Mouse (Mus musculus) gastrocnemius, adult 8-10 months (tissue): ENCODE results near the gene Gm4177. TPM values are rescaled to one million over a fixed set of nuclear protein-coding genes. Genes with fewer than 3 reads are reported as not detected.
"Not testable (repeated sequence)": the region's sequence is repeated elsewhere in the genome, so short reads cannot be mapped to it uniquely, and the experiment has no call there.

Source experiments
- DNase-seq, 2 experiments: peaks; one replicate each; pipeline ENCODE4 v3.0.0; 2022; ENCODE audit warnings: low spot score in 2 of 2
- total RNA-seq, 4 experiments: library from RNA; stranded (reverse); gene quantifications; 2 replicates each; pipeline ENCODE4 v1.2.4; 2022

Gm4177 gene
- not detected for total RNA-seq

DNA sequence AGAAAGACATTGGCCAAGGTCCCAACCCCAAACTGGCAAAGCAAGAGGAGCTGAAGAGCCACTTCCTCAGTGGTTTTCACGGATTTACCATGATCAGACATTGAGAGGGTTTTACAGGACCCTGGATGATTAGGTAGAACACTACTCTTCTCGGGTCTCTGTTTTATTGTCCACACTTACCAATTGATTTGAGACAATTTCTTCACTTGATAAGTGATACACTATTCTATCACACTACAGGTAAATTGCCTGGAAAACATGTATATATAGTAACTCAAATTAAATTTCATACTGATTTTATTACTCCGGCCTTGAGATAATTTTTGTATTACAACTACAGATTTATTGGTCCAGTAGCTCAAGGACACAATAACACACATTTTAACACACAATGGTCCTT, at the start of gene Gm4177:
Gm4177 (minus strand) TSS at position 101 of the 400 bp plus-strand sequence.
- DNase-seq, result not testable (repeated sequence)

- DNase-seq, result not testable (repeated sequence)
Measured at GRCm38 (mm10) chr7:21844167-21844566, 47.6 kb upstream of the Gm4177 start, which contains the start of gene Gm5725. Gm5725 (minus strand) TSS chr7:21844267.

DNA sequence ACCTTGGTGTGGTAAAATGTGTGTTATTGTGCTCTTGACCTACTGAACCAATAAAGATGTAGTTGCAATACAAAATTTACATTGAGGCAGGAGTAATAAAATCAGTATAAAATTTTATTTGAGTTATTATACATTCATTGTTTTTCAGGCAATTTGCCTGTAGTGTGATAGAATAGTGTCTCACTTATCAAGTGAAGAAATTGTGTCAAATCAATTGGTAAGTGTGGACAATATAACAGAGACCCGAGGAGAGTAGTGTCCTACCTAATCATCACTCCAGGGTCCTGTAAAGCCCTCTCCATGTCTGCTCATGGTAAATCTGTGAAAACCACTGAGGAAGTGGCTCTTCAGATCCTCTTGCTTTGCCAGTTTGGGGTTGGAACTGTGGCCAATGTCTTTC, 35.5 kb upstream of the Gm4177 start, which contains the start of gene Vmn1r135:
Vmn1r135 (plus strand) TSS at position 301 of the 400 bp plus-strand sequence.
- not testable (repeated sequence) for DNase-seq

GRCm38 (mm10) chr7:21761375-21761774, 35.2 kb downstream of the Gm4177 start, which contains the start of gene Gm4175:
Gm4175 (minus strand) TSS chr7:21761475.
- not testable (repeated sequence) for DNase-seq

Other genes starting within 250 kb of the Gm4177 start
- not detected for gene Vmn1r132, start 182.6 kb downstream of the Gm4177 start, total RNA-seq
- not detected for gene Gm4175, start 35.3 kb downstream of the Gm4177 start, total RNA-seq
- gene Vmn1r135, start 35.6 kb upstream of the Gm4177 start, total RNA-seq, result not detected
- gene Gm5725, start 47.5 kb upstream of the Gm4177 start, total RNA-seq, result not detected
- not detected for gene Gm5891, start 124.6 kb upstream of the Gm4177 start, total RNA-seq
- gene Vmn1r137, start 197.9 kb upstream of the Gm4177 start, total RNA-seq, result not detected
- not detected for gene Vmn1r138, start 232.2 kb upstream of the Gm4177 start, total RNA-seq